Comparison of ENCODE assay signal across 1 mouse cellular context in genomic region chr3:65625496-65626289, GRCm38 (mm10).
A peak's percentile ranks its signal among the peaks of the same experiment; 100 is the strongest.
TF ChIP-seq lines count a peak whose summit lies in the region.

No protein-coding gene starts in this region.

TF ChIP-seq in CH12.LX, 34 proteins besides CTCF, POLR2A, EP300 and RAD21 (continued from another document):
- 0 out of 2 replicates have a peak, but pooled peaks have one; percentile 55 for TF ChIP-seq CHD1 (IDR thresholded peaks at IDR 0.05; ENCODE audit: low read depth, low read length)
- peak; percentile 58; the same call in 1 of the 2 replicates for TF ChIP-seq SIN3A (IDR thresholded peaks at IDR 0.05; ENCODE audit: low read length)
- no peak for TF ChIP-seq TCF12 (IDR thresholded peaks at IDR 0.05; ENCODE audit: low read depth, low read length)
- TF ChIP-seq MAFK (IDR thresholded peaks at IDR 0.05; ENCODE audit: insufficient replicate concordance, low read length), result 0 out of 2 replicates have a peak, but pooled peaks have one; percentile 27
